Mouse (Mus musculus): ENCODE data around the gene Dcaf15. TPM values are rescaled to one million over a fixed set of nuclear protein-coding genes. Genes with fewer than 3 reads are reported as not detected.

Gene Dcaf15
- total and polyA plus RNA-seq, 3 experiments = 34.4 to 56.1 TPM; not detected in 1

GRCm38 (mm10) chr8:84068316-84069035 is 36.1 kb downstream of the Dcaf15 start:
- Histone ChIP-seq H3K27me3 (ENCODE audit: control insufficient read depth in 1 of 2, insufficient read depth in 2 of 2, low read length in 2 of 2) (no peaks in the 10 kb centered on the region), H3K36me3 (ENCODE audit: control insufficient read depth in 1 of 2, insufficient read depth in 2 of 2, low read length in 2 of 2) (peaks cover 0 to 25% of the 10 kb centered on the region in 2 experiments; a peak in 2 of 4 replicates), H3K79me2 (ENCODE audit: control insufficient read depth, insufficient read depth, low read length, poor library complexity) (peaks cover 14% of the 10 kb centered on the region), H3K27ac (ENCODE audit: control insufficient read depth, low read depth, low read length) (no peak overlapping the region), H3K4me1 (ENCODE audit: control insufficient read depth in 1 of 2, insufficient read depth in 2 of 2, low read length in 2 of 2) (peaks cover 6 to 24% of the 10 kb centered on the region in 2 experiments), H3K4me3 (ENCODE audit: control insufficient read depth in 1 of 2, insufficient read depth in 1 of 2, low read depth in 2 of 2, low read length in 2 of 2) (no peak overlapping the region), H3K9ac (ENCODE audit: control insufficient read depth, low read depth, low read length, poor library complexity, severe bottlenecking) (no peak overlapping the region), H3K9me3 (replicated peaks; ENCODE audit: insufficient read depth, low read length) (no peaks in the 10 kb centered on the region)
- DNase-seq (ENCODE audit: low read depth, low spot score) = no peak
- TF ChIP-seq MXI1 (IDR thresholded peaks at IDR 0.05; ENCODE audit: low read depth, low read length) = no peak
- TF ChIP-seq MEF2A (IDR thresholded peaks at IDR 0.05; ENCODE audit: extremely low read depth, insufficient replicate concordance, low read depth, low read length, poor library complexity, severe bottlenecking) = no peak
- no peak for TF ChIP-seq GABPA (IDR thresholded peaks at IDR 0.05; ENCODE audit: low read depth, low read length)
- no peak for TF ChIP-seq TCF12 (IDR thresholded peaks at IDR 0.05; ENCODE audit: low read depth, low read length)
- TF ChIP-seq ZMIZ1 (IDR thresholded peaks at IDR 0.05; ENCODE audit: low read depth, low read length) = no peak
- TF ChIP-seq EP300 (IDR thresholded peaks at IDR 0.05; ENCODE audit: low read depth in 1 of 2, low read length in 2 of 2) = no peak
- TF ChIP-seq HCFC1 (IDR thresholded peaks at IDR 0.05; ENCODE audit: low read depth, low read length) = no peak
- no peak for TF ChIP-seq RAD21 (IDR thresholded peaks at IDR 0.05; ENCODE audit: low read depth, low read length)
- no peak for TF ChIP-seq RCOR1 (IDR thresholded peaks at IDR 0.05; ENCODE audit: low read depth, low read length)
- TF ChIP-seq USF1 (IDR thresholded peaks at IDR 0.05; ENCODE audit: low read depth, low read length) = no peak
- no peak for TF ChIP-seq NRF1 (IDR thresholded peaks at IDR 0.05; ENCODE audit: insufficient read depth, low read depth, low read length, poor library complexity, severe bottlenecking)
- TF ChIP-seq KAT2A (conservative IDR thresholded peaks at IDR 0.05; ENCODE audit: low read depth, low read length) = no peak
- no peak for TF ChIP-seq MAZ (IDR thresholded peaks at IDR 0.05; ENCODE audit: low read depth, low read length)
- TF ChIP-seq E2F4 (IDR thresholded peaks at IDR 0.05; ENCODE audit: borderline replicate concordance, low read depth, low read length) = no peak
- TF ChIP-seq BHLHE40 (IDR thresholded peaks at IDR 0.05; ENCODE audit: borderline replicate concordance, low read depth, low read length) = no peak
- TF ChIP-seq ZKSCAN1 (IDR thresholded peaks at IDR 0.05; ENCODE audit: low read depth, low read length) = no peak
- no peak for TF ChIP-seq ZNF384 (IDR thresholded peaks at IDR 0.05; ENCODE audit: low read depth, low read length)
- no peak for TF ChIP-seq CTCF (IDR thresholded peaks at IDR 0.05 in 2 of 3, conservative IDR thresholded peaks at IDR 0.05 in 1 of 3; ENCODE audit: control insufficient read depth in 1 of 3, insufficient read depth in 1 of 3, low read depth in 2 of 3, low read length in 3 of 3, poor library complexity in 1 of 3, severe bottlenecking in 1 of 3)
- no peak for TF ChIP-seq USF2 (IDR thresholded peaks at IDR 0.05; ENCODE audit: borderline replicate concordance in 1 of 2, insufficient read depth in 1 of 2, low read depth in 1 of 2, low read length in 2 of 2)
- no peak for TF ChIP-seq MAX (IDR thresholded peaks at IDR 0.05; ENCODE audit: low read length)

Measured in MEL (cell line).